Mouse (Mus musculus): Measurements from ENCODE around the gene Las1l.
A peak's percentile ranks its signal among the peaks of the same experiment; 100 is the strongest.

Las1l gene

DNA sequence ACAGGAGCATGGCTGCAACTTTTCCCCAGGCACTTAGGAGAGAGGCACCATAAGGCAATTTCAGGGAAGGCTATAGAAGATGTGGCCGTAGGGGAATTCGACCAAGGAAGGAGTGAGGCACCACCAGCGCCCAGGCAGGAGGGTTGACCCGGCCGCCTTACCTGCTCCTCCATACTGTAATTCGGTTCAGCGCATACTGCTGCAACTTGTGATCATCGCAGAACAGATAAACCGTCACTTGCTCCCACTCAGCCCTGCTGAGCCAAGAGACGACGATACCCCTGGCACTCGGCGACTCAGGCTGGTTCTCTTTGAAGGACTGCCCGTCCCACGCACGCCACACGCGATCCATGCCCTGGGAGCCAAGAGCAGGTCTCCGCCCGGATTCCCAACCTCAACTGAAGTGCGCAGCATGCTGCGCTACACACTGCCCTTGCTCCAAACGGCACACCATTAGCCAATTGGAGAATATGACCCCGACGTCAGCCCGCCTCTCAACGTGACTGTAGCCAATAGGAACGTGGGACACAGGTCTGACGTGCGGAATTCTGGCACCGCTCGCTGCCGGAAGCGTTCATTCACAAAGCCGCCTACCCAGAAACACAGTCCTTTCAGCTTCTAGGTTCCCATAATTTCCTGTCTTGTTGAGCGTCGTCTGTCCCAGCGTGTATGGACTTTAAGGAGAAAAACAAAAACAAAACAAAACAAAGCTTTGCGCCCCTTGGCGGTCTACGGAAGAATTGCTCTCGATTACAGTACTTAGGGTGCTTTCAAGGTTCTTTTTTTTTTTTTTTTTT lies at the start of gene Las1l:
Gene Las1l (minus strand): TSS at position 466 of the 797 bp plus-strand sequence.
- peak; percentile 87 to 91 for DNase-seq (ENCODE audit: low spot score in 2 of 2)

DNA sequence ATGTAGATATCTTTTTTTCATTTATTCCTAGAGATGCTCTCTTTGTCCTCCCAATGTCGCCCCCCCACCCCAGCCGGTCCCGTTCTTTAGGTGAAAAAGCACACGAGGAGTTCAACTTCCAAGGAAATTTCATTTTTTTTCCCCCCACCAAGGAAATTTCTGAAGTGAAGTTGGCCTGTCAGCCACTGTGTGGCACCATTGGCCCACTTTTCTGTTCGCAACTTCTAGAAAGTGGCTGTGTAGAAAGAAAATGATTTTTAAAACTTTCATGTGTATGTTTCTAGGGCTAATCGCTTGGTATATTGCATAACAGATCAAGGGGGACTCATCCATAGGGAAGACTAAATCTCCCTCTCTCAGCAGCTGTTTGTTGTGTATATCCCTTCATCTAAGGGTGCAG lies 49.6 kb upstream of the Las1l start:
- no peak for DNase-seq (ENCODE audit: low spot score in 2 of 2)

DNA sequence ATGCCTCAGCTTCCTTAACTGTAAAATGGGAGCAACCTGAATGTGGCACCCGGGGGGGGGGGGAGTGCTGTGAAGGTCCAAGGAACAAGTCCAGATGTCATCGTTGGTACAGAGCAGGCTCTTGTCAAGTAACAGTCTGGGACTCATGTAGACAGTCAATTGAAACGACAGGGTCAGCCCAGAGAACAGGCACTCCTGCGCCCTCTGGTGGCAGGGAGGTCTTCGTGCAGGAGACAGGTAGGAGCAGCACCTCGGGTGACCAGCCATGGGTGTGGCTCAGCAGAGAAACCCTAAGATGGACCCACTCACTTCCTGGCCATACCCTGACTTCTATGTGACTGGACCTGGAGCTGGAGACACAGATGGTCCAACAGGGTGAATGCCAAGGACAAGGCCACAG lies 42.8 kb upstream of the Las1l start:
- peak; percentile 20 to 45 for DNase-seq (ENCODE audit: low spot score in 2 of 2)

DNA sequence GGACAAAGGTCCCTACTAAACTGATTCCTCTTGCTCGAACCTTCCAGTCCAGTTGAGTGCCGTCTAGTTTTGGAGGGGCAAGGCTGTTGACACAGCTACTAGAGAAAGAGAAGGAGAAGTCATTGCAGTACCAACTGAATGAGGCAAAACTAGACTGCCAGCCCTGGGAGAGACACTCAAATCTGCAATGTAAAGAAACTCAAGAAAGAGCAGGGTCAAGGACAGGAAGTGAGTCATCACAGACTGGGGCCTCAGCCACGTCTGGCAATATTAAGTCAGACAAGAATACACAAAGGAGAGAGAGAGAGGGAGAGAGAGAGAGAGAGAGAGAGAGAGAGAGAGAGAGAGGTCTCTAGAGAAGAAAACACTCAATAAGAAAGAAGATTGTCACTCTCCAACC lies 36.4 kb upstream of the Las1l start:
- no peak for DNase-seq (ENCODE audit: low spot score in 2 of 2)

DNA sequence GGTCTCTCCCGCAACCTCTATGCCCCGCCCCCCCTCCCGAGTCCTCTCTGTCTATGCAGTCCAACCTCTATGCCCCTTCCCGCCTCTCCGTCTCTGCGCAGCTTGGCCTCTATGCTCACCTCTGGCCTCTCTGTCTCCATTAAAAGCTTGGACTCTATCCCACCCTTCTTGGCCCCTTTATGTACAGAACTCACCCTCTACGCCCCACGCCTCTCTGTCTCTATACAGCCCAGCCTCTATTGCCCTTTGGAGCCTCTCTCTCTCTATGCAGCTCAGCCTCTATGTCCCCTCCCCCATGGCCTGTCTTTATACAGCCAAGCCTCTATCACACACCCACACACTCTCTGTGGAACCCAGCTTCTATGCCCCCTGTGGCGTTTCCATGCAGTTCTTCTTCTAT lies 13.2 kb upstream of the Las1l start:
- no peak for DNase-seq (ENCODE audit: low spot score in 2 of 2)

DNA sequence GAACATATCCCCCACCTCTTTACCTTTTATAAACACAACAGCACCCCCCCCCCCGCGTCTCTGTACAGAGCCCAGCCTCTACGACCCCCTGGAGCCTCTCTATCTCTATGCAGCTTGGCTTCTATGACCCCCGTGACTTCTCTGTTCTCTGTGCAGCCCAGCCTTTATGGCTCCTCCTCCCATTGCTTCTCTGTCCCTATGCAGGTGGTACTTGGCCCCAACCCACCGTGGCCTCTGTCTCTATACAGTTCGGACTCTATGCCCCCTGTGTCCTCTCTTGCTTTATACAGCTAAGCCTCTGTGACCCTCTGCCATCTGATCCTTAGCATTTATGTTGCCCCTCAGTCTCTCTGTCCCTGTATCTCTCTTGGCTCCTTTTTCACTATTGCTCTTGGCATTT lies 12.4 kb upstream of the Las1l start:
- no peak for DNase-seq (ENCODE audit: low spot score in 2 of 2)

DNA sequence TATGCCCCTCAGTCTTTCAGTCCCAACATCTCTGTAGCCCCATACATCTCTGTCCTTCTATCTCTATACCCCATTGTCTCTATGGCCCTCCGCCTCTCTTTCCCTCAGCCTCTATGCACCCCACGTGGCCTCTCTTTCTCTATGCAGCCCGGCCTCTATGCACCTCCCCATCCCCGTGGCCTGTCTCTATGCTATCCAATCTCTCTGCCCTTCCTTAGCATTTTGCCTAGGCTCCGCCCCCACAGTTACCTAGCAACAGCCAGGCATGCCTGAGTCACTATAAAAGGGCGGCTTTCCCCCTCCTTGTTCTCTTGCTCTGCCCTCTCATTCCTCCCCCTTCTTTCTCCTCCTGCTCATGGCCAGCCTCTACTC lies 11.8 kb upstream of the Las1l start:
- peak; percentile 79 to 85 for DNase-seq (ENCODE audit: low spot score in 2 of 2)

DNA sequence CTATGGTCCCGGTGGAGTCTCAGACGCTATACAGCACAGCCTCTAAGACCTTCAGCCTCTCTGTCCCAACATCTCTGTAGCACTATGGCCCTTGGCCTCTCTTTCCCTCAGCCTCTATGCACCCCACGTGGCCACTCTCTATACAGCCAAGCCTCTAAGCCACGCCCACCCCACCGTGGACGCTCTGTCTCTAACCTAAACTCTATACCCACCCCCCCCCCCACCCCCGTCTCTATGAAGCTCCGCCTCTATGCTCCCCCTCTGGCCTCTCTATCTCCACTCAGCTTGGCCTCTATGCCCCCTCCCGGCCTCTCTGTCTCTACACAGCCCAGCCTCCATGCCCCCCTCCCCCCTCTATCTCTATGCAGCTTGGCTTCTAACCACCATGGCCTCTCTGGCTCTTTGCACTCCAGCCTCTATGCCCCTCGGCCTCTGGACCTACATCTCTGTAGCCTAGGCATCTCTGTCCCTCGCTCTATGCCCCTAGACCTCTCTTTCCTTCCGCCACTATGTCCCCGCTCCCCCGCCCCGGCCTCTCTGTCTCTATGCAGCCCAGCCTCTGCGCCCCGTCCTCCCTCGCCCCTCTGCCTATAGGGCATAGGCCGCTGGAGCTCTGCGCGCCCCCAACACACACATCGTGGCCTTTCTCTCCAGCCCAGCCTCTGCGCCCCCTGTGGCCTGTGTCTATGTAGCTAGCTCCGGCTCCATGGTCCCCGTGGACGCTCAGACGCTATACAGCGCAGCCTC lies 11.3 kb upstream of the Las1l start:
- DNase-seq (ENCODE audit: low spot score in 2 of 2), result peak; percentile 62 to 70

DNA sequence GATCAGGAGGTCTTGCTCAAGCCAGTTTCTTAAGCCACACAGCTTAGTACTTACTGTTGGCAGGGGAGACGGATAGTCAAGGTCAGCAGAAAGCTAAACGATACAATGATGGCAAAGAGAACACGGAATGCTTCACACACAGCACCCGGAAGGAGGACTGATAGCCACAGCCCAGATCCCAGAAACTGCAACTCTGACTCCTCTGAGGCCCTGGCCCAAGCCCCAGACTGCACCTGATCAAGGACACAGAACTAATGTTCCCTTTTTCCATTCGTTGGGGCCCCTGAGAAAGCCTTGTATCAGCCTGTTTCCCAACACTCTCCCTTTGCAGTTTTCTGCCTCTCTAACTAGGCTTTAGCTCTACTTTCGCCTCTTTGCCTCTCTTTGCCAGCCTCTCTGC lies 8.3 kb upstream of the Las1l start:
- DNase-seq (ENCODE audit: low spot score in 2 of 2), result no peak

DNA sequence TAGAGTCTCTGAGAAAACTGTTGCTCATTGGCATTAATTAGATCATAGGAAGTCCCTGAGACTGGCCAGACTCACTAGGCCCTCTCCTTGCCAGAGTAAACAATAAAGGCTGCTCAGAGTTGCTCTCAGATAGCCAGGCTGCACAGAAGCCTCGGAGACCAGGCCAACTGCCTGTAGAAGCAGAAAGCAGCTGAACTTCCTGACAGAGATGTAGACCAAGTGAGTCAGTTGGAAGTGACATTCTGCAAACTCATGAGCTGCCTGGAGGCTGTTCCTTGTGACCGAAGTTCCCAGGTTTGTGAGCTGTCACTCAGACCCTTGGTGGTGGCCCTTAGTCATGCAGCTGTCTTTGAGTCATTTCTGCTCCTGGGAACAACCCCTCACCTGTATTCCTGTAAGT lies 6.6 kb upstream of the Las1l start:
- no peak for DNase-seq (ENCODE audit: low spot score in 2 of 2)

DNA sequence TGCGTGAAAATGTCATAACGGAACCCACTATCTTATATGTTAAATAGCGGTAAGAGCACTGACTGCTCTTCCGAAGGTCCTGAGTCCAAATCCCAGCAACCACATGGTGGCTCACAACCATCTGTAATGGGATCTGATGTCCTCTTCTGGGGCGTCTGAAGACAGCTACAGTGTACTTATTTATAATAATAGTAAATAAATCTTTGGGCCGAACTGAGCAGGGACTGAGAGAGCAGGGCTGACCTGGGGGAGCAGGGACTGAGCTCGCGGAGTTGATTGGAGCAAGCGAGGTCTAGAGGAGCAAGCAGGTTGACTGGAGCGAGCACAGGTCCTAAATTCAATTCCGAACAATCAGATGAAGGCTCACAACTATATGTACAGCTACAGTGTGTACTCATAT lies 699 bp upstream of the Las1l start:
- DNase-seq (ENCODE audit: low spot score in 2 of 2), result peak in 1 of 2 experiments; percentile 1

DNA sequence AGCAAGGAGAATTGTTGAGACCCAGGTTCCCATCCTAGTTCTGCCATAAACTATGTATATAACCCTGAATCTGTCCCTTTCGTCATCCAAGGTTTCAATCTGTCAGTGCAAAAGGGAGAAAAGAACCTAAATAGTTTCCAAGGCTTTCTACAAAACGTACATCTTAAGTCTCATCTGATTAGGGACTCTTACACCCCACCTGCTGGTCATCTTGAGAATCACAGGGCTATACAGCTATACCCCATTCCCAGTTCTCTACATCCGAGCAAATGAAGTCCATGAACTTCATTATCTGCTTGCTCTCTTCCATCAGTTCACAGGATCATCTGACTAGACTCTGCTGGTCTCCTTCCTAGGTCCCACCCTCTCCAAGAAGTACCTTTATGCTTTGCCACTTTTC lies 6.0 kb downstream of the Las1l start:
- peak in 1 of 2 experiments; percentile 7 for DNase-seq (ENCODE audit: low spot score in 2 of 2)

DNA sequence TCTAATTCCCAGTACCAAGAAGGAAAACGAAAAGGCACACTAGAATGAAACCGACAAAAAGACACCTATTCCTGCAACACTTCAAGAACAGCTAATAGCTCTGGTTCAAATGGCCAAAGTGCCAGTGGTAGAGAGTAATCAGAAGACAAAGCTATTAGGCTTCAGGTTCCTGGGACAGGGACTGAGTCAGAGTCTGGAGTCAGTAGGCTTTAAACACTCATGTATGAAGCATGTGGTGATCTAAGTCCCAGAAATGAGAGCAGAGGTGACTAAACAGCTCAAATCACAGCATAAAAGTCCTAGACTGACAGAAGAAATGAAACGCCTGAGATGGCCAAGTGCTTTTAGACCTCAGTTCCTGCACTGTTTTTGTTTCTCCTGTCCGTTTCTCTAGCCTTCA lies 8.6 kb downstream of the Las1l start:
- DNase-seq (ENCODE audit: low spot score in 2 of 2), result no peak

DNA sequence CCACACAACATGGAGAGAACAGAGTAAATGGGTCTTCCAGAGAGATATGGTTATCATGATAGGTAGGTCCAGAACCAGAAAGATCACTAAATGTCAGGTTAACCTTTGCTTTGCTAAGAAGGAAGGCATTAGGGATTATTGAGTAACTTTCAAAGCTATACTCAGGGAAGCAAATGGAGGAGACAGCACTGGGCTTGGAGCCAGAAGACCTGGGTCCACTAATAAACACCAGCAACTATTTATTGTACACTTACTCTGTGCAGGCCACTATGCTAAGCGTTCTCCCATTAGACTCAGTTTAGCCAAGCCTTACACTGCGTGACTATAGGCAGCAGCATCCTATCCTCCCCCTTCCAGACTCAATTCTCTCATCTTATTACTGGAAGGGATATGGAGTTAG lies 11.3 kb downstream of the Las1l start:
- no peak for DNase-seq (ENCODE audit: low spot score in 2 of 2)

DNA sequence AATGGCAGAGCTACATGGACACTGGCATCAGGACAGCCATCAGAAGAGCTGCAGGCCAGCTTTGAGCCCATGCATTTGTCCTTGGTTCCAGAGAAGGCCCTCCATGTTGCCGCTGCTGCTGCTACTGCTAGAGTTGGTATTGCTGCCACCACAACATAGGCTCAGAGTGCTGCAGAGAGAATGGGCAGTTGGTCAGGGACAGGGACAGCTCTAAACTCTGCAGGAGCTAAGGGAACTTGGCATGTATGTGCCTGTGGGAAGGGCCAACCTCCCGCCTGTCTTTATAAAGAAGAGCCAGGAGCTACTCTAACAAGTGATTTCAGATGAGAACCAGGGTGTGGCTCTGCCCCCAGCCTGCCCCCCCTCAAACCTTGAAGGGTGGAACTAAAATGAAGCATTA lies 21.3 kb downstream of the Las1l start:
- no peak for DNase-seq (ENCODE audit: low spot score in 2 of 2)

DNA sequence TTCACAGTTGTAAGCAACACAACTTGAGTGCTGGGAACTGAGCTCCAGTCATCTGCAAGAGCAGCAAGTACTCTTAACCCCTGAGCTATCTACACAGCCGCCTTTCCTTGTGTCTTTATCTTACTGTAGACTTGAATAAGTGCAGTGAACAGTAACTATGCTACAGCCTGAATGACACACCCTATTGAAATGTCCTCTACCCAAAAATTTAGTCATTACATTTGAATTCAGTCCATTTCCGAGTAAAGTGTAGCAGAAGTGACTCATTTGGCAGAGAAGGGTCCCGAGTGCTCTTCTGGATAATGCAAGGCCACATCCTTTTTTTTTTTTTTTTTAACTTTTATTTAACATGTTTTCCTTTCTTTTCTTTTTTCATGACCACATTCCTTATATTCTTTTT lies 54.0 kb downstream of the Las1l start:
- DNase-seq (ENCODE audit: low spot score in 2 of 2), result no peak
